Mouse (Mus musculus) heart, embryonic 16.5 days (tissue): ENCODE measurements around the gene Gm17268. TPM values are rescaled to one million over a fixed set of nuclear protein-coding genes. Genes with fewer than 3 reads are reported as not detected.

Experiments
- ATAC-seq: fragments of 200-750 bp; cut with Nextera tagmentation; replicated peaks from 2 replicates; pipeline ENCODE4 v1.8.0; 2017; ENCODE audit warnings: moderate number of reproducible peaks; ENCODE audit not compliant: insufficient read depth, low FRiP score; ENCODE audit errors: extremely low read depth
- H3K27ac ChIP-seq: fragments of 300-500 bp; sonication (generic); 2 replicates; pipeline ENCODE4 v1.5.1; 2014; ENCODE audit warnings: mild to moderate bottlenecking, low read length, control low read depth, moderate library complexity
- H3K27me3 ChIP-seq: fragments of 300-500 bp; sonication (generic); 2 replicates; pipeline ENCODE4 v1.6.1; 2014; ENCODE audit warnings: low read length, mixed read lengths; ENCODE audit not compliant: control insufficient read depth, insufficient read depth
- H3K36me3 ChIP-seq: fragments of 300-500 bp; sonication (generic); 2 replicates; pipeline ENCODE4 v1.6.1; 2014; ENCODE audit not compliant: control insufficient read depth, insufficient read depth
- H3K4me1 ChIP-seq: fragments of 300-500 bp; sonication (generic); 2 replicates; pipeline ENCODE4 v1.6.1; 2014; ENCODE audit warnings: low read length, mixed read lengths; ENCODE audit not compliant: control insufficient read depth, insufficient read depth
- H3K4me2 ChIP-seq: fragments of 300-500 bp; sonication (generic); 2 replicates; pipeline ENCODE4 v1.6.1; 2014; ENCODE audit warnings: low read depth, mild to moderate bottlenecking, control low read depth, low read length
- H3K4me3 ChIP-seq: fragments of 300-500 bp; sonication (generic); 2 replicates; pipeline ENCODE4 v1.5.1; 2014; ENCODE audit warnings: mild to moderate bottlenecking, control low read depth, low read length
- H3K9ac ChIP-seq: fragments of 300-500 bp; sonication (generic); 2 replicates; pipeline ENCODE4 v1.6.1; 2014; ENCODE audit warnings: low read length, control low read depth
- H3K9me3 ChIP-seq: fragments of 300-500 bp; sonication (generic); replicated peaks from 2 replicates; pipeline ENCODE4 v1.6.1; 2016; ENCODE audit warnings: low read length; ENCODE audit not compliant: control insufficient read depth
- WGBS: fragments of 180-500 bp; shearing (Covaris S2); extraction: QIAGEN DNeasy Blood & Tissue Kit; methylation state at CpG from one replicate; pipeline ENCODE4 v1.1.7; 2014; 5-methylcytosine and 5-hydroxymethylcytosine counted together
- polyA plus RNA-seq: library from polyadenylated mRNA; unstranded; fragments of >200 nt; fragmentation: Nextera tagmentation; extraction: Ambion mirVana; gene quantifications from 2 replicates; pipeline ENCODE4 v1.2.1, GENCODE M21; 2015

Gm17268 gene
- polyA plus RNA-seq, result not detected in 2 replicates

DNA sequence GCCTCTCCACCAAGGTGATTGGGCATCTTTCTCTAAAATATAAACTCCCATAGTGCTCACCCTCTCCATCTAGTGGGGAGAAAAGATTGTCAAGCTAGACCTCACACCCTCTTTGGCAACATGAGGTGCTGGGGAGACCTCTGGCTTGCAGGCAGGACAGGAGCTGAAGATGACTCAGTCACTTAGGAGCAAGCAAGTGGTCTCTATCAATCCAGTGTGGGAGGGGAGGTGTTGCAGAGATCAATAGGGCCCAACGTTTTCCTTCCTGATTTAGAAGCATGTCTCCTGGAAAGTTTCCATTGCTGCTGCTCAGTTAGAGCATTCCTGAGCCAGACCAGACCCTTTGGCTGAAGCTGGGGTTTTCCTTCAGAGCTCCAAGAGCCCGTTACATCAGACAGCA lies at the start of gene Gm17268:
Gene Gm17268 (minus strand): TSS at position 28 of the 400 bp plus-strand sequence.
- Histone ChIP-seq H3K27me3 (no peaks in the 10 kb centered on the region), H3K36me3 (no peaks in the 10 kb centered on the region), H3K9me3 (no peaks in the 10 kb centered on the region), H3K4me3 (no peak within 1 kb of the TSS), H3K4me1 (peaks cover 2% of the 10 kb centered on the region; the same call in 1 of the 2 replicates), H3K4me2 (no peak within 1 kb of the TSS), H3K27ac (no peak within 1 kb of the TSS), H3K9ac (no peak within 1 kb of the TSS)
- ATAC-seq, result no peak; the same call in 1 of the 2 replicates
- WGBS, result 13% methylated on average over 2 of the region's 2 CpGs

DNA sequence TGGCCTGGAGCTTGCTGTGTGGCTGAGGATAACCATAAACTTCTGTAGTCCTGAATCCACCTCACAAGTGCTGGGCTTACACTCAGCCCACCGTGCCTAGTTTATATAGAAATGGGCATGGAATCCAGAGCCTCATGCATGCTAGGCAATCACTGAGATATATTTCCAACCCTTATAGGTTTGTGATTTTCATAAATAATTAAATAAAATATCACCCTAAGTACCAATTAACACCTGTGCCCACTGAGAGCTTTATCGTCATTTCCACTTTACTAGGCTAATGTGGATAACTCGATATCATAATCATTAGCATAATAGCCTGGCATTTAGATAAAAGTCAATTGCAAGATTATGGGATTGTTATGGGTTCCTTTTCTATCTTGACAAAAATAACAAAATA lies 46.0 kb upstream of the Gm17268 start:
- no peaks in the 10 kb centered on the region for H3K36me3 ChIP-seq
- H3K9ac ChIP-seq, result no peak overlapping the region
- 92% methylated on average over 3 of the region's 3 CpGs for WGBS
- H3K27me3 ChIP-seq, result no peaks in the 10 kb centered on the region
- ATAC-seq, result no peak
- no peaks in the 10 kb centered on the region for H3K4me1 ChIP-seq
- no peak overlapping the region for H3K27ac ChIP-seq
- H3K4me2 ChIP-seq, result no peak overlapping the region
- H3K9me3 ChIP-seq, result no peaks in the 10 kb centered on the region
- no peak overlapping the region for H3K4me3 ChIP-seq

DNA sequence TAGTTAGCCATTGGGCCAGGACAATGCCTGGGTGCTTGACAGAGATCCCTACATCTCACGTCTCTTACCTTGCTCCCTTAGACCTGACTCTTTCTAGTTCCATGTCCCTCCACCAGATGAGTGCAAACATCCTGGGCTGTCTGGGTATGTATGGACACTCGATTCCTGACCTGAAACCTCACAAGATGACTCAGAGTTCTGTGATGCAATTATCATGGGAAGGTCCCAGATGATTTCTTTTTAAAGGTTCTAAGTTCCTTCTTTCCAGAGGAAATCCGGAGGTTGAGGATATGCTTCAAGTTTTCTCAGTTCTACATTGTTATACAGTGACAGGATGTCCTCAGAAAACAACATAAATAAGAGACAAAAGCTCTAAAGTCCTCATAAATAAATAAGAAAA lies 42.5 kb upstream of the Gm17268 start:
- H3K9ac ChIP-seq, result no peak overlapping the region
- H3K27me3 ChIP-seq, result no peaks in the 10 kb centered on the region
- no peaks in the 10 kb centered on the region for H3K4me1 ChIP-seq
- WGBS, result 62% methylated on average over 3 of the region's 3 CpGs
- no peak overlapping the region for H3K4me3 ChIP-seq
- H3K27ac ChIP-seq, result no peak overlapping the region
- ATAC-seq, result no peak
- no peaks in the 10 kb centered on the region for H3K9me3 ChIP-seq
- no peaks in the 10 kb centered on the region for H3K36me3 ChIP-seq
- H3K4me2 ChIP-seq, result no peak overlapping the region

DNA sequence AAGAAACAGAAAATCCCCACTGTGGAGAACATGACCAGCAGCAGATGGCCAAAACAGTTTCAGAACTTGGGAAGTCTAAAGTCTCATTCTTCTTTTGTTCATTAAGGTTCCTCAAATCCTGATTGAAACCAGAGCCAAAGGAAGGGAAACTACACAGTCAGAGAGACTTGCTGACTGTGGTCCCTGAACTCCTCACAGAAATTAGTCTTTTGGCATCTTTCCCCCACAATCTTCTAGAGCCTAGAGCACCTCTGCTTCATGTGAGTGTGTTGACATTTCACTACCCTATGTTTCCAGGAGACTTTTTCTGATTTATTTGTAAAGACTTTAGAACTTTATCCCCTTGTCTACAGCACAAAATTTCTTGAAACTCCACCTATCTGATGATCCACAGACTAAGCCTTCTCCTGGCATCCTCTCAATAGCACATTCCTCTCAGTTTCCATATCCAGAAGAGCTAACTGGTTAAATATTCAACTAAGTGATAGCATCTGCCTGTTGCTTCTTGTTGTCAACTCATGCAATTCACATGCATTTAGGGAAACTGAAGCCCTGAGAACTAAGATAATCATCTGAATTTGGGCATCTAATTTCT lies 39.9 kb upstream of the Gm17268 start:
- no peak for ATAC-seq
- Histone ChIP-seq H3K27me3 (no peaks in the 10 kb centered on the region), H3K4me2 (no peak overlapping the region), H3K36me3 (no peaks in the 10 kb centered on the region), H3K9me3 (no peaks in the 10 kb centered on the region), H3K4me1 (no peaks in the 10 kb centered on the region), H3K27ac (no peak overlapping the region), H3K9ac (no peak overlapping the region), H3K4me3 (no peak overlapping the region)

DNA sequence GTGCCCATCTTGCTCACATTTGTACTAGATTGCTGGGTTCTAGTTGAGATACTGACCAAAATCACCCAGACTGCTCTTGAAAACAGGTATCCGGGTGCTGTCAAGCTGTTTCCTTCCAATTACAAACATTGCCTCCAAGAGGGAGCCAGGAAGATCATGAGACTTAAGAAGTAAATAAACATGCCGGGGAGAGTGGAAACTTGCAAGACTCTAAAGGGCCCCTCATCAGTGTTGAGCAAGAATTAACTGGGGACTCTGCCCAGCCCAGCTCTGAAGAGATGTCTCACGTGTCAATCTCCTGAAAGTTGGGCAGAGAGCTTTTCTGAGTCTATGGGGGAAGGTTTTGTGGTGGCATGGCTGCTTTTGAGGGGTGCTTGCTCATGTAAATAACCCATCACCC lies 38.7 kb upstream of the Gm17268 start:
- H3K4me1 ChIP-seq, result no peaks in the 10 kb centered on the region
- H3K9ac ChIP-seq, result no peak overlapping the region
- 51% methylated on average over 3 of the region's 3 CpGs for WGBS
- no peaks in the 10 kb centered on the region for H3K27me3 ChIP-seq
- H3K36me3 ChIP-seq, result no peaks in the 10 kb centered on the region
- no peak overlapping the region for H3K4me3 ChIP-seq
- no peak overlapping the region for H3K27ac ChIP-seq
- no peak overlapping the region for H3K4me2 ChIP-seq
- ATAC-seq, result no peak
- H3K9me3 ChIP-seq, result no peaks in the 10 kb centered on the region

DNA sequence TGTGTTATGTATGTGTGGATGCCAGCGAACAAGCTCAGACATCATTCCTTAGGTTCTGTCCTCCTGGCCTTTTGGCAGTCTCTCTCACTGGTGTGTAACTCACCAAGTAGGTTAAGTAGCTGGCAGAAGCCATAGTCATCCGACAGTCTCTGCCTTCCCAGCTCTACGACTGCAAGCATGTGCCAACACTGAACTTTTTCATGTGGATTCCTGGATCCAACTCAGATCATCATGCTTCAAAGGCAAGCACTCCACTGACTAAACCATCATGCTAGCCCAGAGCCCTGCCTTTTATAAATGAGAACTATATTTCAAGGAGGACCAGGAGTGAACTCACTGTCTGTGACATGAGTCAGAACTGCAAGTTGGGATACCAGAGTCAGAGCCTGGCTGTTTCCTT lies 35.3 kb upstream of the Gm17268 start:
- WGBS, result 71% methylated on average over 3 of the region's 3 CpGs

DNA sequence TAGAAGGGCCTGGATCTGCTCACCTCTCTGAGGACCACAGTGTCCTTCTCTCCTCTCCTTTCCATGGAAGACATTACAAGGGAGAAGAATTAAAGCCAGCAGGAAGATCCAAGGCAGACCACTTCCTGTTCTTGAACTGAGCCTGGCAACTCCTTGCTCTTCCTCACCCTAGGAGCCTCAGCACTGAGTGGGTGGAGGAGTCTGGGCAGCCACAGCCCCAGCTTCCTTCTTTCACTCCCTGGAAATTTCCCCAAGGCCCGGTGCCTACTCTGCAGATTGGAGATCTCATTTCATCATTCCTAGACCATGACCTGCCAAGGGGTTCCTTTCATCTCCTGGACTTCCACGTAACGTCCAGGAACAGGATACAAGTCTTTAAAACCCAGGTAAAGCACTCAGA lies 34.6 kb upstream of the Gm17268 start:
- no peaks in the 10 kb centered on the region for H3K27me3 ChIP-seq
- WGBS, result 61% methylated on average over 3 of the region's 3 CpGs
- no peak for ATAC-seq

More for the DNA sequence above, 35.3 kb upstream of the Gm17268 start:
- H3K27ac ChIP-seq, result no peak overlapping the region
- no peaks in the 10 kb centered on the region for H3K4me1 ChIP-seq
- no peaks in the 10 kb centered on the region for H3K9me3 ChIP-seq
- H3K4me3 ChIP-seq, result no peak overlapping the region
- no peak for ATAC-seq
- no peaks in the 10 kb centered on the region for H3K36me3 ChIP-seq
- H3K9ac ChIP-seq, result no peak overlapping the region
- H3K27me3 ChIP-seq, result no peaks in the 10 kb centered on the region
- no peak overlapping the region for H3K4me2 ChIP-seq

DNA sequence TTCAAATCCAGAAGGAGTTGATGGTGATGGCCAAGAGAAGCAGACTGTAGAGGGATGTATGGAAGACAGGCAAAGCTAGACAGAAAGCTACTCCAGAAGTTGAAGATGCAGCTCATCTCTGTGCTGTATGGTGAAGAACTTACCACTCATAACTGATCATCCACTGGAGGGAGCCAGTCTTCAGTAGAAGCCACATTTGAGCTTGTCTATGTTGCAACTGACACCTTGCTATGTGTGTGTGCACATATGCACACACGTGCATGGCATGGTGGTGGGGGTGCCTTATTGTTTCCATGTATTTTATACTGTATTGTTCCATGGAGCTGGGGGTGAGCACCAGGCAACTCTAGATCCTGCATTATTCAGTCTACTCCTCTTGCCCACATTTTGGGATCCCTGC lies 34.0 kb upstream of the Gm17268 start:
- ATAC-seq, result no peak
- Histone ChIP-seq H3K4me2 (no peak overlapping the region), H3K27me3 (no peaks in the 10 kb centered on the region), H3K27ac (no peak overlapping the region), H3K4me1 (no peaks in the 10 kb centered on the region), H3K9me3 (no peaks in the 10 kb centered on the region), H3K9ac (no peak overlapping the region), H3K4me3 (no peak overlapping the region), H3K36me3 (no peaks in the 10 kb centered on the region)
- 68% methylated on average over 1 of the region's 1 CpGs for WGBS

More for the DNA sequence above, 34.6 kb upstream of the Gm17268 start:
- H3K4me2 ChIP-seq, result no peak overlapping the region
- no peak overlapping the region for H3K9ac ChIP-seq
- no peak overlapping the region for H3K4me3 ChIP-seq
- no peaks in the 10 kb centered on the region for H3K4me1 ChIP-seq
- H3K27ac ChIP-seq, result no peak overlapping the region
- no peaks in the 10 kb centered on the region for H3K9me3 ChIP-seq
- no peaks in the 10 kb centered on the region for H3K36me3 ChIP-seq

DNA sequence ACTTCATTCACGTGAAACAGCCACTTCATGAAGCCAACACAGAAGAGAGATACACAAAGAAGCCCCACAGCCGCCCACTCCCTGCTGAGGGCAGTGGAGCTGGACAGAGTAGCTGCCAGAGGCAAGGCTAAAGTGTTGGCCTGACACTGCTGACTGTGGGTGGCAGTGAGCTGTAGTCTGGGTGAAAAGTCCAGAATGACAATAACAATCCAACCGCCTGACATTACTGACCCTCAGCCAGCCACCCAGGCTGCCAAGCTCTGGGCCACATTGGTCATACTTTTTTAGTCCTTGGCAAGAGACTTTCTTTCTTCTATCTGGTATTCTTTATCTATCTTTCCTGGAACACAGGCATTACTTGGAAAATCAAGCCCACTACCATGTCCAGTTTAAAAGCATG lies 32.7 kb upstream of the Gm17268 start:
- H3K4me1 ChIP-seq, result no peaks in the 10 kb centered on the region
- no peak overlapping the region for H3K4me2 ChIP-seq
- H3K27me3 ChIP-seq, result no peaks in the 10 kb centered on the region
- ATAC-seq, result no peak
- H3K27ac ChIP-seq, result no peak overlapping the region
- no peaks in the 10 kb centered on the region for H3K9me3 ChIP-seq
- no peaks in the 10 kb centered on the region for H3K36me3 ChIP-seq
- H3K9ac ChIP-seq, result no peak overlapping the region
- WGBS, result 65% methylated on average over 3 of the region's 3 CpGs
- no peak overlapping the region for H3K4me3 ChIP-seq
